Mouse (Mus musculus) forebrain, embryonic 16.5 days (tissue): Measurements from ENCODE around the gene Gm21985. TPM values are rescaled to one million over a fixed set of nuclear protein-coding genes. Genes with fewer than 3 reads are reported as not detected.
A peak's percentile ranks its signal among the peaks of the same experiment; 100 is the strongest.

ENCODE experiments used
- ATAC-seq: fragments of 200-750 bp; cut with Nextera tagmentation; 2 replicates; pipeline ENCODE4 v1.8.0; 2017; ENCODE audit warnings: mild to moderate bottlenecking, moderate library complexity
- H3K27ac ChIP-seq: fragments of 300-500 bp; sonication (generic); 2 replicates; pipeline ENCODE4 v1.5.1; 2014; ENCODE audit warnings: low read length, control low read depth
- H3K27me3 ChIP-seq: fragments of 300-500 bp; sonication (generic); replicated peaks from 2 replicates; pipeline ENCODE4 v1.6.1; 2014; ENCODE audit warnings: low read length; ENCODE audit not compliant: control insufficient read depth, insufficient read depth
- H3K36me3 ChIP-seq: fragments of 300-500 bp; sonication (generic); 2 replicates; pipeline ENCODE4 v1.6.1; 2014; ENCODE audit not compliant: control insufficient read depth, insufficient read depth
- H3K4me1 ChIP-seq: fragments of 300-500 bp; sonication (generic); replicated peaks from 2 replicates; pipeline ENCODE4 v1.6.1; 2014; ENCODE audit warnings: low read length; ENCODE audit not compliant: control insufficient read depth, insufficient read depth
- H3K4me2 ChIP-seq: fragments of 300-500 bp; sonication (generic); 2 replicates; pipeline ENCODE4 v1.6.1; 2014; ENCODE audit warnings: mild to moderate bottlenecking, low read length, control low read depth
- H3K4me3 ChIP-seq: fragments of 300-500 bp; sonication (generic); replicated peaks from 2 replicates; pipeline ENCODE4 v1.5.1; 2014; ENCODE audit warnings: mild to moderate bottlenecking, low read length, control low read depth
- H3K9ac ChIP-seq: fragments of 300-500 bp; sonication (generic); replicated peaks from 2 replicates; pipeline ENCODE4 v1.6.1; 2014; ENCODE audit warnings: low read depth, low read length, control low read depth
- H3K9me3 ChIP-seq: fragments of 300-500 bp; sonication (generic); 2 replicates; pipeline ENCODE4 v1.6.1; 2016; ENCODE audit warnings: low read length; ENCODE audit not compliant: control insufficient read depth
- WGBS: fragments of 180-500 bp; shearing (Covaris S2); extraction: QIAGEN DNeasy Blood & Tissue Kit; methylation state at CpG from one replicate; pipeline ENCODE4 v1.1.7; 2014; 5-methylcytosine and 5-hydroxymethylcytosine counted together
- polyA plus RNA-seq: library from polyadenylated mRNA; unstranded; fragments of >200 nt; fragmentation: Nextera tagmentation; extraction: Ambion mirVana; gene quantifications from 2 replicates; pipeline ENCODE4 v1.2.1, GENCODE M21; 2015

Gm21985 gene
- polyA plus RNA-seq, 1 experiment from 2014 or later, result not detected

GRCm38 (mm10) chr2:112339736-112340135 lies 73.6 kb downstream of the Gm21985 start:
- H3K9me3 ChIP-seq, result no peaks in the 10 kb centered on the region
- WGBS, result 91% methylated on average over 2 of the region's 2 CpGs
- H3K36me3 ChIP-seq, result peaks cover 29% of the 10 kb centered on the region
- H3K4me3 ChIP-seq, result no peak overlapping the region
- no peaks in the 10 kb centered on the region for H3K27me3 ChIP-seq
- H3K27ac ChIP-seq, result no peak overlapping the region
- no peaks in the 10 kb centered on the region for H3K4me1 ChIP-seq
- ATAC-seq, result no peak
- H3K4me2 ChIP-seq, result no peak overlapping the region
- no peak overlapping the region for H3K9ac ChIP-seq

DNA sequence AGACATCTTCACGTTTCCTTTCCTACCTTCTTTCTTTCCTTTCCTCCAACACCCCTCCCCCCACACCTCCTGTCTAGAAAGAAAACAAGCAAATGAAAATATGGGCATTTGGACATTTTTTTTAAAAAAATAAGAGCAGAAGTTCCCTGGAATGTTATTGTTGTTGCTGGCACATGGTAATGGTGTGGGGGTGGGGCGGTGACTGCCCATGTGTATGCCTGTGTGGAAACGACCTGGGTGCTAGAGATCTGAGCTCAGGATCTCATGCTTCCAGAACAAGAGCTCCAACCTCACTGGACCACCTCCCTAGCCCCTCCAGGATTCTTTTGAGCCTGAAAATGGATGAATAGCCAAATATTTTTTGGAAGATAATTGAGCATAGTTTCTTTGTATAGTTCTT lies 75.0 kb downstream of the Gm21985 start:
- no peak for ATAC-seq
- Histone ChIP-seq H3K9ac (no peak overlapping the region), H3K4me2 (no peak overlapping the region), H3K4me3 (no peak overlapping the region), H3K36me3 (peaks cover 26% of the 10 kb centered on the region), H3K9me3 (no peaks in the 10 kb centered on the region), H3K27ac (no peak overlapping the region), H3K4me1 (no peaks in the 10 kb centered on the region), H3K27me3 (no peaks in the 10 kb centered on the region)
- WGBS, result 75% methylated on average over 3 of the region's 3 CpGs

- Histone ChIP-seq H3K4me3 (no peak overlapping the region), H3K4me2 (no peak overlapping the region), H3K4me1 (no peaks in the 10 kb centered on the region), H3K9ac (no peak overlapping the region), H3K27me3 (no peaks in the 10 kb centered on the region), H3K27ac (no peak overlapping the region), H3K36me3 (peaks cover 16% of the 10 kb centered on the region; the same call in 1 of the 2 replicates), H3K9me3 (no peaks in the 10 kb centered on the region)
- WGBS, result 93% methylated on average over 3 of the region's 3 CpGs
- no peak for ATAC-seq
These were observed 82.1 kb downstream of the Gm21985 start for GRCm38 (mm10) chr2:112348246-112348645.

DNA sequence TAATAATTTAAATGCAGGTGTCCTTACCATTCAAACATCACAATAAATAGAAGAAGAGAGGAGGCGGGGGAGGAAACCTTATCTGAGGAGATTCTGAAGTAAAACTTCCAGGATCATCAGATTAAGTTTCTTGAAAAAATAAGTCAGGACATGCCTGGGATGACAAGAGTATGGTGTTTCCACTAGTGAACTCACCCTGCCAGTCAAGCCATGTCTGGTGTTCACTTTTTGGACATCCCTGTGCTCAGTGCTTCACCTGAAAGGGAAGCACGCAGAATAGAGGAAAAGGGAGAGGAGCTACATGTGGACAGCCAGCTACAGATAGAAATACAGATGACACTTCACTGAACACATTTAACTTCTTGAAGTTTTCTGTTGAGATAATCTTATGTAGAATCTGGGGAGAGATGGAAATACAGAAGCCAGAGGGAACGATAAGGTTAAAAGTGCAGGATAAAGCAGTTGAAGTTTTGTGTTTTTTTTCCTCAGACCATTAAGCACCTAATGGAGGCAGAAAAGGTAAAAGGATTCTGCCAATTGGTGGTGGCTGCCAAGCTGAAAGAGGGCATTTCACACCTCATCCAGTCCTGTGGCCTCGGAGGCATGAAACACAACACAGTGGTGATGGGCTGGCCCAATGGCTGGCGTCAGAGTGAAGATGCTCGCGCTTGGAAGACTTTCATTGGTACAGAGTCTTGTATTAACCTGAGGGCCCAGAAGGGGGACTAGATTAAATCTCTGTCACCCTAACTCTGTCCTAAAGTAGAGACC lies 87.8 kb downstream of the Gm21985 start:
- Histone ChIP-seq H3K9me3 (no peaks in the 10 kb centered on the region), H3K4me3 (no peak overlapping the region), H3K4me2 (no peak overlapping the region), H3K27me3 (no peaks in the 10 kb centered on the region), H3K36me3 (peaks cover 32% of the 10 kb centered on the region), H3K4me1 (no peaks in the 10 kb centered on the region), H3K27ac (no peak overlapping the region), H3K9ac (no peak overlapping the region)
- 82% methylated on average over 7 of the region's 7 CpGs for WGBS
- ATAC-seq, result no peak

DNA sequence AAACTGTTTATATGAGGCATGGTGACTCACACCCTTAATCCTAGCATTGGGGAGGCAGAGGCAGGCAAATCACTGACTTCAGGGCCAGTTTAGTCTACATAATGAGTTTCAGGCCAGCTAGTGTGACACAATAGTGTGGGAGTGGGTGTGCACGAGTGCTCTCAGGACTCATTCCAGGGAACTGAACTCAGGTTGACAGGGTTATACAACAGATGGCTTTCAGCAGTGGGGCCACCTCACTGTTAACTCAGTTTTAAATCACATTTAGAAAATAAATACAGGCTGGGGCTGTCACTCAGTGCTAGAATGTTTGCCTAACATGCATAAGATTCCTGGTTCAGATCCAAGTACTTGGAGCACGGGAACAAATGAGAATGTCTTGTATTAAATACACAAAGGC lies 93.5 kb downstream of the Gm21985 start:
- WGBS, result 65% methylated on average over 2 of the region's 2 CpGs
- 0 out of 2 replicates have a peak, but pooled peaks have one; percentile 18 for ATAC-seq
- H3K4me3 ChIP-seq, result no peak overlapping the region

DNA sequence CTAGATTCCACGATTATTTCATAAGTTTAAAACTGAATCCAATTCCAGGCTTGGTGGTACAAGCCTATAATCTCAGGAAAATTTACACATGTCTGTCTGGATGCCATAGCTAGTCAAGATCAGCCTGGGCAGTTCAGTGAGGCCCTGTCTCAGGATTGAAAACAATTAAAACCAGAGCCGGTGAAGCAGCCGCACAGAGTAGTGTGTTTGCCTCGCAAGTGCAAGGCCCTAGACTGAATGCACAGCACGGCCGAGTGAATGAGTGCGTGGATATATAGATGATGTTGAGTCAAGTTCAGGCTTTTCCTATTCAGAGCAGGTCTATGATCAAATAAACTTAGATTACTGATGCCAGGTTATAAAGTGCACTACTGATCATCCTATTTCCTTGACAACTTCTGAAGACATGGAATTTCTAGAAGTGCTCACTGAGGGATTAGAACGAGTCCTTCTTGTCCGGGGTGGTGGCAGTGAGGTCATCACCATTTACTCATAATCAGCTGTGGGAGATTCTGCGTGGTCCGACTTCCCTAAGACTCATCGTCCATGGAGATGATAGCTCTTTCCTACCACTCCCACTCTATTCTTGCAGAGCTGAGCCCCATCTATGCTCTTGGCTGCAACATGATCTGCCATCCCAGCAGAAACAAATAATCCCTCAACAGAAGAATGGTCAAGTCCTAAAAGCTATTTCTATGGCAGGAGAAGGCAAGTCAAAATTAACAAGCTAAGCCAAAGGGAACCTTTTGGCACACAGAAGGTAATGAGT lies 94.1 kb downstream of the Gm21985 start:
- 88% methylated on average over 12 of the region's 12 CpGs for WGBS
- no peak overlapping the region for H3K4me2 ChIP-seq
- no peaks in the 10 kb centered on the region for H3K9me3 ChIP-seq
- no peak for ATAC-seq
- no peak overlapping the region for H3K9ac ChIP-seq
- peaks cover 37% of the 10 kb centered on the region for H3K36me3 ChIP-seq
- no peak overlapping the region for H3K4me3 ChIP-seq
- no peaks in the 10 kb centered on the region for H3K4me1 ChIP-seq
- H3K27me3 ChIP-seq, result no peaks in the 10 kb centered on the region
- no peak overlapping the region for H3K27ac ChIP-seq

More for the DNA sequence above, 93.5 kb downstream of the Gm21985 start:
- peaks cover 39% of the 10 kb centered on the region for H3K36me3 ChIP-seq
- H3K9me3 ChIP-seq, result no peaks in the 10 kb centered on the region
- H3K27me3 ChIP-seq, result no peaks in the 10 kb centered on the region
- H3K27ac ChIP-seq, result no peak overlapping the region
- no peak overlapping the region for H3K4me2 ChIP-seq
- no peak overlapping the region for H3K9ac ChIP-seq
- no peaks in the 10 kb centered on the region for H3K4me1 ChIP-seq

DNA sequence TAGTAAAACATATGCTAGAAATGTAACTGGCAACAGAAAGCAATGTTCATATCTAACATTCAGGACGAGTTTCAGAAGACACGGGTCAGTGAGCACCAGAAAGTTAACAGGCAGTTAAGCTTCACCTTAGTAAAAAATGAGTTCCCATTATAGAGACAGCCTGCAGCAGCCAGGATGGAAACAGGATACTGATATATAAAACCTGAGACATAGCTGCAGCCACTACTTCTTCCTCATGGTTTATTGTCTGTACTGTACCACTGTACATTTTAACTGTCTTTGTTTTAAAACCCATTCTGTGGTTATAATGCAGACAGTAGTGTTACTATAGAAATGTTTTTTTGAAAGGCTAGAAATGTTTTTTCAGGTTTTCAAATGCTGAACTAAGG lies 94.7 kb downstream of the Gm21985 start:
- 89% methylated on average over 2 of the region's 2 CpGs for WGBS
- no peaks in the 10 kb centered on the region for H3K4me1 ChIP-seq
- no peak overlapping the region for H3K4me2 ChIP-seq
- H3K4me3 ChIP-seq, result no peak overlapping the region
- no peaks in the 10 kb centered on the region for H3K9me3 ChIP-seq
- H3K27me3 ChIP-seq, result no peaks in the 10 kb centered on the region
- peaks cover 37% of the 10 kb centered on the region for H3K36me3 ChIP-seq
- no peak overlapping the region for H3K27ac ChIP-seq
- H3K9ac ChIP-seq, result no peak overlapping the region
- ATAC-seq, result no peak

- Histone ChIP-seq H3K27ac (no peak overlapping the region), H3K9me3 (no peaks in the 10 kb centered on the region)
- WGBS, result 21% methylated on average over 15 of the region's 15 CpGs
These were observed 101.1 kb downstream of the Gm21985 start for GRCm38 (mm10) chr2:112367222-112367621.

More at GRCm38 (mm10) chr2:112367222-112367621, 101.1 kb downstream of the Gm21985 start:
- Histone ChIP-seq H3K4me1 (peaks cover 15% of the 10 kb centered on the region), H3K4me2 (peak overlapping the region; percentile 88), H3K27me3 (no peaks in the 10 kb centered on the region), H3K36me3 (peaks cover 4% of the 10 kb centered on the region), H3K9ac (peak overlapping the region; percentile 76), H3K4me3 (peak overlapping the region; percentile 57)
- peak; percentile 27 for ATAC-seq
